Mouse (Mus musculus) myocyte (in vitro differentiated cells): ENCODE results near the gene Nuak1. TPM values are rescaled to one million over a fixed set of nuclear protein-coding genes. Genes with fewer than 3 reads are reported as not detected.
"Not testable (repeated sequence)": the region's sequence is repeated elsewhere in the genome, so short reads cannot be mapped to it uniquely, and the experiment has no call there.

Experiments
- H3K27me3 ChIP-seq: one replicate; pipeline ENCODE4 v1.6.1; 2011; ENCODE audit not compliant: control insufficient read depth, insufficient read depth, insufficient read length
- H3K36me3 ChIP-seq: one replicate; pipeline ENCODE4 v1.6.1; 2011; ENCODE audit not compliant: control insufficient read depth, insufficient read depth
- H3K4me2 ChIP-seq: one replicate; pipeline ENCODE4 v1.6.1; 2011; ENCODE audit warnings: low read depth, control low read depth
- H3K4me3 ChIP-seq: one replicate; pipeline ENCODE4 v1.5.1; 2011; ENCODE audit warnings: mild to moderate bottlenecking, control low read depth, moderate library complexity
- H3K79me2 ChIP-seq: one replicate; pipeline ENCODE4 v1.6.1; 2011; ENCODE audit not compliant: control insufficient read depth, insufficient read depth
- H3ac ChIP-seq: one replicate; pipeline ENCODE4 v1.6.1; 2011; ENCODE audit not compliant: control insufficient read depth, insufficient read length
- CEBPB ChIP-seq: IDR thresholded peaks from 2 replicates; pipeline ENCODE4 v1.6.1; 2011; ENCODE audit warnings: mild to moderate bottlenecking, moderate library complexity; ENCODE audit not compliant: poor library complexity, insufficient read depth, severe bottlenecking
- E2F4 ChIP-seq: IDR thresholded peaks from one replicate; pipeline ENCODE4 v1.6.1; 2011; ENCODE audit warnings: mild to moderate bottlenecking, control low read depth, moderate library complexity; ENCODE audit not compliant: insufficient read depth
- MAX ChIP-seq: IDR thresholded peaks from one replicate; pipeline ENCODE4 v1.6.1; 2011; ENCODE audit warnings: low read depth, mild to moderate bottlenecking, control low read depth
- MYOD1 ChIP-seq, 3 experiments: IDR thresholded peaks; one replicate each; pipeline ENCODE4 v1.6.1; 2011; ENCODE audit warnings: control low read depth in 2 of 3, low read depth in 2 of 3, mild to moderate bottlenecking in 2 of 3, moderate library complexity in 1 of 3; ENCODE audit not compliant: insufficient read length in 2 of 3, control insufficient read depth in 1 of 3
- MYOG ChIP-seq, 3 experiments: IDR thresholded peaks; one replicate each; pipeline ENCODE4 v1.6.1; 2011; ENCODE audit warnings: control low read depth in 2 of 3, low read depth in 2 of 3, mild to moderate bottlenecking in 2 of 3; ENCODE audit not compliant: insufficient read length in 2 of 3, control insufficient read depth in 1 of 3, insufficient read depth in 1 of 3
- POLR2A ChIP-seq: IDR thresholded peaks from one replicate; pipeline ENCODE4 v1.6.1; 2011; ENCODE audit warnings: low read depth, mild to moderate bottlenecking, control low read depth, moderate library complexity; ENCODE audit not compliant: insufficient read length
- POLR2AphosphoS2 ChIP-seq: IDR thresholded peaks from one replicate; pipeline ENCODE4 v1.6.1; 2011; ENCODE audit warnings: low read depth, control low read depth; ENCODE audit not compliant: insufficient read length
- REST ChIP-seq: IDR thresholded peaks from one replicate; pipeline ENCODE4 v1.6.1; 2011; ENCODE audit warnings: mild to moderate bottlenecking, control low read depth, moderate library complexity; ENCODE audit not compliant: insufficient read depth, insufficient read length
- SRF ChIP-seq: IDR thresholded peaks from one replicate; pipeline ENCODE4 v1.6.1; 2011; ENCODE audit warnings: low read depth; ENCODE audit not compliant: control insufficient read depth, insufficient read length
- TCF12 ChIP-seq: IDR thresholded peaks from one replicate; pipeline ENCODE4 v1.6.1; 2011; ENCODE audit warnings: mild to moderate bottlenecking, control low read depth; ENCODE audit not compliant: poor library complexity, insufficient read depth, severe bottlenecking
- TCF3 ChIP-seq: IDR thresholded peaks from one replicate; pipeline ENCODE4 v1.6.1; 2011; ENCODE audit warnings: low read depth, control low read depth; ENCODE audit not compliant: insufficient read length
- USF1 ChIP-seq: IDR thresholded peaks from one replicate; pipeline ENCODE4 v1.6.1; 2011; ENCODE audit warnings: low read depth, mild to moderate bottlenecking, control low read depth, moderate library complexity
- polyA plus RNA-seq: library from polyadenylated mRNA; unstranded; fragments of >200 nt; fragmentation: generic; extraction: Trizol; gene quantifications from one replicate; pipeline ENCODE4 v1.2.1, GENCODE M21; 2012; ENCODE audit warnings: missing spikeins

Gene Nuak1
- polyA plus RNA-seq, 1 experiment = 21.8 TPM

GRCm38 (mm10) chr10:84483553-84483952 is 43.2 kb upstream of the Nuak1 start:
- TF ChIP-seq REST = no peak
- TF ChIP-seq E2F4 = no peak
- no peak for TF ChIP-seq USF1
- TF ChIP-seq MAX = no peak
- TF ChIP-seq MYOD1 (IDR thresholded peaks at IDR 0.05; ENCODE audit: control insufficient read depth in 1 of 3, insufficient read length in 2 of 3, low read depth in 2 of 3) = no peak
- TF ChIP-seq TCF3 = no peak
- no peak for TF ChIP-seq TCF12
- TF ChIP-seq CEBPB = no peak
- no peak for TF ChIP-seq POLR2AphosphoS2
- no peak for TF ChIP-seq MYOG (IDR thresholded peaks at IDR 0.05; ENCODE audit: control insufficient read depth in 1 of 3, insufficient read depth in 1 of 3, insufficient read length in 2 of 3, low read depth in 2 of 3)
- TF ChIP-seq SRF = no peak
- no peak for TF ChIP-seq POLR2A
- Histone ChIP-seq H3K79me2 (no peaks in the 10 kb centered on the region), H3ac (no peak overlapping the region), H3K36me3 (no peaks in the 10 kb centered on the region), H3K27me3 (no peaks in the 10 kb centered on the region), H3K4me3 (no peak overlapping the region), H3K4me2 (no peak overlapping the region)

GRCm38 (mm10) chr10:84483069-84483468 is 42.7 kb upstream of the Nuak1 start:
- no peak for TF ChIP-seq POLR2AphosphoS2
- TF ChIP-seq POLR2A = no peak
- no peak for TF ChIP-seq REST
- no peak for TF ChIP-seq MYOG (IDR thresholded peaks at IDR 0.05; ENCODE audit: control insufficient read depth in 1 of 3, insufficient read depth in 1 of 3, insufficient read length in 2 of 3, low read depth in 2 of 3)
- no peak for TF ChIP-seq TCF3
- TF ChIP-seq MYOD1 (IDR thresholded peaks at IDR 0.05; ENCODE audit: control insufficient read depth in 1 of 3, insufficient read length in 2 of 3, low read depth in 2 of 3) = no peak
- TF ChIP-seq TCF12 = no peak
- TF ChIP-seq SRF = no peak
- no peak for TF ChIP-seq E2F4
- TF ChIP-seq MAX = no peak
- no peak for TF ChIP-seq USF1
- no peak for TF ChIP-seq CEBPB
- no peaks in the 10 kb centered on the region for H3K79me2 ChIP-seq
- H3K4me2 ChIP-seq = no peak overlapping the region
- no peaks in the 10 kb centered on the region for H3K36me3 ChIP-seq
- H3K4me3 ChIP-seq = no peak overlapping the region
- no peaks in the 10 kb centered on the region for H3K27me3 ChIP-seq
- no peak overlapping the region for H3ac ChIP-seq

DNA sequence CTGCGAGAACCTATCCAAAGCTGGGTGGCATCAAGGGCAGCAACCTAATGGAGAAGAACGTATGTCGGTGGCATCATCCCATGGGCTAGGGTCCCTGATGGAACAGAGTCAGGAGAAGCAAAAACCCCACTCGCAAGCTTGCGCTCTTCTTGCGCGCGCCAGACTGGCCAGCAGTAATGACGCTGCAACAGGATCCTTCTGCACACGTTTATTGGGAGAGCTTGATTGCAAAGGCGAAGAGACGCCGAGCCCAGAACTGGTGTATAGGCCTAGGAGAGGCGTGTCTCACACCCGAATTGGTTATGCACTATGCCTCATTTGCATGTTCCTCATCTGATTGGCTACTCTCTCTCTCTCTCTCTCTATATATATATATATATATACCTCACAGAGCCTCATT is 42.0 kb upstream of the Nuak1 start:
- H3K79me2 ChIP-seq, H3K4me2 ChIP-seq, H3K4me3 ChIP-seq, H3K27me3 ChIP-seq, H3ac ChIP-seq, H3K36me3 ChIP-seq: not testable (repeated sequence)

GRCm38 (mm10) chr10:84481327-84481671 is 40.9 kb upstream of the Nuak1 start:
- H3K36me3 ChIP-seq = no peaks in the 10 kb centered on the region
- no peak overlapping the region for H3K4me3 ChIP-seq
- TF ChIP-seq MYOG (IDR thresholded peaks at IDR 0.05; ENCODE audit: control insufficient read depth in 1 of 3, insufficient read depth in 1 of 3, insufficient read length in 2 of 3, low read depth in 2 of 3) (no peak), REST (no peak), POLR2AphosphoS2 (no peak), SRF (no peak), USF1 (no peak), E2F4 (no peak), MYOD1 (IDR thresholded peaks at IDR 0.05; ENCODE audit: control insufficient read depth in 1 of 3, insufficient read length in 2 of 3, low read depth in 2 of 3) (no peak), TCF12 (no peak)
- H3K79me2 ChIP-seq = no peaks in the 10 kb centered on the region
- H3K27me3 ChIP-seq = no peaks in the 10 kb centered on the region
- peak overlapping the region; percentile 57 for H3K4me2 ChIP-seq
- H3ac ChIP-seq = no peak overlapping the region

- Histone ChIP-seq H3K4me2 (peak overlapping the region; percentile 57), H3ac (no peak overlapping the region), H3K36me3 (no peaks in the 10 kb centered on the region), H3K4me3 (no peak overlapping the region), H3K27me3 (no peaks in the 10 kb centered on the region), H3K79me2 (no peaks in the 10 kb centered on the region)
- TF ChIP-seq MYOD1 (IDR thresholded peaks at IDR 0.05; ENCODE audit: control insufficient read depth in 1 of 3, insufficient read length in 2 of 3, low read depth in 2 of 3) = peak in 1 of 3 experiments; percentile 7
- no peak for TF ChIP-seq POLR2AphosphoS2
- TF ChIP-seq CEBPB = peak; percentile 91
These were observed 40.4 kb upstream of the Nuak1 start for GRCm38 (mm10) chr10:84480667-84481326.
